Mouse (Mus musculus) macrophage (primary cell): Measurements from ENCODE around the gene Ube2m. TPM values are rescaled to one million over a fixed set of nuclear protein-coding genes. Genes with fewer than 3 reads are reported as not detected.

ENCODE experiments used
- H3K27ac ChIP-seq: fragments of 350-480 bp; formaldehyde crosslinking; 2 replicates; pipeline ENCODE4 v1.9.0; 2021
- H3K36me3 ChIP-seq: fragments of 350-480 bp; formaldehyde crosslinking; 2 replicates; pipeline ENCODE4 v1.9.0; 2021; ENCODE audit errors: inconsistent target
- H3K4me3 ChIP-seq: fragments of 350-480 bp; formaldehyde crosslinking; 2 replicates; pipeline ENCODE4 v1.9.0; 2021; ENCODE audit errors: inconsistent target
- H3K79me2 ChIP-seq: fragments of 350-480 bp; formaldehyde crosslinking; 2 replicates; pipeline ENCODE4 v1.9.0; 2021; ENCODE audit errors: inconsistent target
- WGBS: methylation state at CpG from one replicate; pipeline ENCODE4 v1.1.7; 2026; ENCODE audit warnings: inconsistent platforms; ENCODE audit not compliant: missing documents; 5-methylcytosine and 5-hydroxymethylcytosine counted together
- polyA plus RNA-seq: library from polyadenylated mRNA; stranded (reverse); fragments of 250-400 nt; gene quantifications from 3 replicates; pipeline ENCODE4 v1.2.4, GENCODE M21; 2018; ENCODE audit warnings: inconsistent platforms

Ube2m gene
- polyA plus RNA-seq, 1 experiment from 2014 or later: 209 TPM

- 90% methylated on average over 1 of the region's 1 CpGs for WGBS
Measured at GRCm38 (mm10) chr7:13041256-13041655, 3.2 kb upstream of the Ube2m start.

DNA sequence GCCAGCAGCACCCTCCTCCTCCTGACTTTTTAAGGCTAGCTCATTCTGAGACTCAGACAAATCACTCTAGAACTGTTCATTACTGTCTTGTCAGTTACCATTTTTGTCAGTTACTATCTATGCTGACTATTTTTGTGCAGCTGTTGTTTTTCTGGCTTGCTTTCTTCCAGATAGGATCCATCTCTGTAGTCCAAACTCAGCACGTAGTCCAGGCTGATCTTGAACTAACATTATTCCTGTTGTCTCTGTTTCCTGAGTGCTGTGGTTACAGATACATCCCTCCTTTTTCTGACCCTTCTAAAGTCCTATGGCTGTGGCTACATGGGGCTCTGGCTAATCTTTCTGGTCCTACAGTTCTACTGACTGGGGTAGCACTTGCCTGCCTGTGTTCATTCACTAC is 1.1 kb upstream of the Ube2m start:
- 100% methylated on average over 1 of the region's 1 CpGs for WGBS
- peak overlapping the region; percentile 55; the same call in 1 of the 2 replicates for H3K4me3 ChIP-seq

More at GRCm38 (mm10) chr7:13041256-13041655, 3.2 kb upstream of the Ube2m start:
- H3K79me2 ChIP-seq: peaks cover 12% of the 10 kb centered on the region
- H3K27ac ChIP-seq: no peak overlapping the region
- peaks cover under 1% of the 10 kb centered on the region; the same call in 1 of the 2 replicates for H3K36me3 ChIP-seq
- H3K4me3 ChIP-seq: no peak overlapping the region

DNA sequence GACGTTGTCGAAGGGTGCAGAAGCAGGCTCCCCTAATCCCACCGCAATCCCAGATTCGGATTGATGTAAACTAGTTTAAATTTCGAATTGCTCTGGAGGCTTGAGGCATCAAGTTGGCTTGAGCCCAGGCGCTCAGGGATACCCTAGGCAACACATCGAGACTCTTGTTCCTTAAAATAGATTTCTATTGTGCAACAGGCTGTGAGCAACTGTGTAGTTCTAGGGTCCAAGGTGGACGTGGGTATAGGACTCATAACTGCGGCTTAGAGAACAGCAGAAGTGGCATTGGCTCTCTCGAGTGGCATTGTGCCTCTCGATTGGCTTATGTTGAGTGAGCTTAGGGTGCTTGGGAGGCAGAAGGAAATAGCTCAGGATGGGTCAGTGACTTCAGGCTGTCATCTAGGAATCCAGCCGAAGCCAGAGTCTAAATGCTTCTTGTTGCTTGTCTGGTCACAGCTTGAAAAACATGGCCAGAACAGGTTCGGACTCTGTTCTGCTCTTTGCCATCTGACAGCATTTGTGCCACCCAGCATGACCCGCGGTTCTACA is 620 bp upstream of the Ube2m start:
- Histone ChIP-seq H3K27ac (peak overlapping the region; percentile 93), H3K36me3 (peaks cover 11% of the 10 kb centered on the region; the same call in 1 of the 2 replicates), H3K79me2 (peaks cover 34% of the 10 kb centered on the region), H3K4me3 (peak overlapping the region; percentile 55)
- WGBS: 9% methylated on average over 15 of the region's 15 CpGs

More for the DNA sequence above, 1.1 kb upstream of the Ube2m start:
- Histone ChIP-seq H3K36me3 (peaks cover 11% of the 10 kb centered on the region; the same call in 1 of the 2 replicates), H3K27ac (peak overlapping the region; percentile 93), H3K79me2 (peaks cover 29% of the 10 kb centered on the region)

GRCm38 (mm10) chr7:13037366-13037765 is 709 bp downstream of the Ube2m start:
- peak overlapping the region; percentile 85 for H3K4me3 ChIP-seq
- WGBS: 0% methylated on average over 29 of the region's 33 CpGs
- H3K27ac ChIP-seq: peak overlapping the region; percentile 60
- H3K79me2 ChIP-seq: peaks cover 47% of the 10 kb centered on the region
- H3K36me3 ChIP-seq: peaks cover 16% of the 10 kb centered on the region; the same call in 1 of the 2 replicates

DNA sequence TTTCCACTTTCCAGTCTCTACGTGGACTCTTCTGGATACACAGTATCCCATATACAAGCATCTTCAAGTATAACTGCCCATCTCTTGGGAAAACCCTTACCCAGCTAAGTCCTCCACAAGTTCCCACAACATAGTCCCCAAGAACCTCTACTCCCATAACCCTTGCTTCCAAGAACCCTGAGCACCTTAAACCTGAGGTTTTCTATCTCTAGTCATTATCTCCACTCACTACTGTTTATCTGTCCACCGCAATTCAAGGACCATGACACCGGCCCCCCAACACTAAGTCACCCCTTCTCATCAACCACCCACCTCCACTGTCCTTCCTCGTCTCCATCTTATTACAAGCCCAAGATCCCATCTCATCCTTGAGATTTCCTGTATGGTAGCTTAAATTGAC is 1.3 kb downstream of the Ube2m start:
- Histone ChIP-seq H3K36me3 (peaks cover 21% of the 10 kb centered on the region; the same call in 1 of the 2 replicates), H3K4me3 (peak overlapping the region; percentile 85), H3K79me2 (peaks cover 51% of the 10 kb centered on the region), H3K27ac (peak overlapping the region; percentile 60)
- WGBS: 44% methylated on average over 4 of the region's 4 CpGs

GRCm38 (mm10) chr7:13035211-13035855 is 2.7 kb downstream of the Ube2m start:
- peak overlapping the region; percentile 84; the same call in 1 of the 2 replicates for H3K27ac ChIP-seq
- peaks cover 51% of the 10 kb centered on the region for H3K79me2 ChIP-seq
- 80% methylated on average over 16 of the region's 17 CpGs for WGBS
- H3K36me3 ChIP-seq: peaks cover 33% of the 10 kb centered on the region; the same call in 1 of the 2 replicates
- no peak overlapping the region; the same call in 1 of the 2 replicates for H3K4me3 ChIP-seq

DNA sequence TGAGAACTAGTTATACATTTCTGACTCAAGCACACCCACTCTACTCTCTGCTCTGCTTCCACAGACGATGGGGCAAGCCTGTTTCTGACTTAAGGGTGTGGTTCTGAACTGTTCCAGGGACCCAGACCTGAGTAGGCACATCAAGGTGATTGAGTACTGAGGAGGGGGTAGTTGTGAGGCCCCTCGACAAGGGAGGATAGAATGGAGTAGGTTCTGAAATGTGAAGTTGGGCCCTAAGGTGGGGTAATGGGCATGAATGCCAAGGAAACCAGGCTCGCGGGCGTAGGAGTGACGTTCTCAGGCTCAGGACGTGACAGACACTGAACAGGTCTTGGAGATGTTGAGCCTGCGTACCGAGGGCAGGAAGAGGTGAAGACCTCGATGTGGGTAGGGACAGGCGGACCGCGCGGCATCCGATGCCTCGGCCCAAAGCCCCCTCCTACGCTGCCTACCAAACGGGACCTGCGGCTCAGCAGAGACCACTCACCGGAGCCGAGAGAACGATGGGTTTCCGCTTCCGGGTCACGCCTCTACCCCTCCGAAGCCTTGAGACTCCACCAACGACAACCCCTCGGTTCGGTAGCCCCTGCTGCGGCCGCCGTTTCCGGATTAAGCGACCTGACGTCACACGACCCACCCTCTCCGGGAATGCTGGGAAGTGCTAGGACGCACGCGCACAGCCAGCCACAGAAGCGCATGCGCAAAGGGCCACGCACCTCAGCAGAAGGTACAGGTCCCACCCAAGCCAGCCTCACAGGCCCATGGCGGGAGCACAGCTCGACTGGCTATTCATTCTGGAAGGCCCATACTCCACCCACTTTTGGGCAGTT is 3.7 kb downstream of the Ube2m start, which contains the start of gene Chmp2a:
TSS of gene Chmp2a (minus strand) at position 660 of the 830 bp plus-strand sequence.
- WGBS: under 1% methylated on average over 45 of the region's 45 CpGs
- H3K4me3 ChIP-seq: peak within 1 kb of the TSS; percentile 90
- H3K27ac ChIP-seq: peak within 1 kb of the TSS; percentile 84
- peaks cover 43% of the 10 kb centered on the region for H3K36me3 ChIP-seq
- H3K79me2 ChIP-seq: peaks cover 51% of the 10 kb centered on the region

- peak overlapping the region; percentile 84 for H3K27ac ChIP-seq
- peaks cover 51% of the 10 kb centered on the region for H3K36me3 ChIP-seq
- peak overlapping the region; percentile 90 for H3K4me3 ChIP-seq
- H3K79me2 ChIP-seq: peaks cover 51% of the 10 kb centered on the region
- WGBS: 44% methylated on average over 13 of the region's 13 CpGs
Measured at GRCm38 (mm10) chr7:13033451-13034147, 4.5 kb downstream of the Ube2m start.

DNA sequence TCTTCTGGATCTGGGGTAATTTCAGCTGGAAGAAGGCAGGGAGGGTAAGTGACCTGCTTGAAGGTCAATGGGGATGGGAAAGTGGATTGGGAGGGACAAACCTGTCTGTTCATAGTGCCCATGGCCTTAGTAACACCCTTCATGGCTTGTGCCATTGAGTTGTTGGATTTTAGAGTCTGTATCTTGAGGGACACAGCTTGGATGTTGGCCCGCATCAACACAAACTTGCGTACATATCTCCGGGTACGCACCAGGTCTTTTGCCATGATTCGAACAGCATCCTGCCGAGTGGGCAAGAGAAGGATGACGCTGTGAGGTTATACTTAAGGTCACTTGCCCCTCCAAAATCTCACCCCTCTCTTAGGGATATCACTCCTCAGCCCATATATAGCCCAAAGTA is 5.5 kb downstream of the Ube2m start:
- peaks cover 56% of the 10 kb centered on the region for H3K79me2 ChIP-seq
- H3K27ac ChIP-seq: no peak overlapping the region
- peaks cover 61% of the 10 kb centered on the region for H3K36me3 ChIP-seq
- no peak overlapping the region for H3K4me3 ChIP-seq
- 95% methylated on average over 7 of the region's 7 CpGs for WGBS

DNA sequence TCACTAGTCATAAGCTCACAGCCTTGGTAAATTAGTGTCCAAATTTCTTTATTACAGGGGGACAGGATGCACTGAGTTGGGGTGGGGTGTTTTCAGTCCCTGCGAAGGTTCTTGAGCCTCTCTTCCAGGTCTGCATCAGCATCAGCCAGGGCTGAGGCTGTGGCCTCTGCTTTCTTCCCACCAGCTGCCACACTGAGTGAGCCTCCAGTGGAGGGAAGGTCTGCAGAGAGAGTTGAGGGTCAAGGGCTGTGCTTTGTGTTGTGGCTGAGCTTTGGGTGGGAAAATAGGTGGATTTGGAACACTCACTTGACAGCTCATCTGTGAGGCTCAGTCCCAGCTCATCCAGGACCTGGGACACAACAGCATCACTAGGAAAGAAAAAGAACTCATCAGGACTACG is 6.1 kb downstream of the Ube2m start:
- peaks cover 57% of the 10 kb centered on the region for H3K79me2 ChIP-seq
- 84% methylated on average over 2 of the region's 2 CpGs for WGBS
- H3K36me3 ChIP-seq: peaks cover 67% of the 10 kb centered on the region
- H3K27ac ChIP-seq: no peak overlapping the region
- H3K4me3 ChIP-seq: no peak overlapping the region

GRCm38 (mm10) chr7:13031069-13031468 is 7.0 kb downstream of the Ube2m start:
- peaks cover 73% of the 10 kb centered on the region for H3K36me3 ChIP-seq
- no peak overlapping the region for H3K27ac ChIP-seq
- H3K79me2 ChIP-seq: peaks cover 57% of the 10 kb centered on the region
- no peak overlapping the region for H3K4me3 ChIP-seq
- 85% methylated on average over 5 of the region's 5 CpGs for WGBS

- 94% methylated on average over 4 of the region's 4 CpGs for WGBS
- no peak overlapping the region for H3K27ac ChIP-seq
- peaks cover 64% of the 10 kb centered on the region for H3K36me3 ChIP-seq
- H3K79me2 ChIP-seq: peaks cover 53% of the 10 kb centered on the region
- H3K4me3 ChIP-seq: no peak overlapping the region
Measured at GRCm38 (mm10) chr7:13028986-13029385, 9.1 kb downstream of the Ube2m start.

- peaks cover 45% of the 10 kb centered on the region for H3K36me3 ChIP-seq
Measured at GRCm38 (mm10) chr7:13025511-13026112, 12.5 kb downstream of the Ube2m start.

More at GRCm38 (mm10) chr7:13025511-13026112, 12.5 kb downstream of the Ube2m start:
- Histone ChIP-seq H3K79me2 (peaks cover 33% of the 10 kb centered on the region), H3K4me3 (peak overlapping the region; percentile 62), H3K27ac (0 out of 2 replicates have a peak overlapping the region, but pooled peaks have one; percentile 5)
- WGBS: 50% methylated on average over 4 of the region's 4 CpGs
